ENCODE assay signal across 16 mouse cellular contexts in the genomic region with DNA sequence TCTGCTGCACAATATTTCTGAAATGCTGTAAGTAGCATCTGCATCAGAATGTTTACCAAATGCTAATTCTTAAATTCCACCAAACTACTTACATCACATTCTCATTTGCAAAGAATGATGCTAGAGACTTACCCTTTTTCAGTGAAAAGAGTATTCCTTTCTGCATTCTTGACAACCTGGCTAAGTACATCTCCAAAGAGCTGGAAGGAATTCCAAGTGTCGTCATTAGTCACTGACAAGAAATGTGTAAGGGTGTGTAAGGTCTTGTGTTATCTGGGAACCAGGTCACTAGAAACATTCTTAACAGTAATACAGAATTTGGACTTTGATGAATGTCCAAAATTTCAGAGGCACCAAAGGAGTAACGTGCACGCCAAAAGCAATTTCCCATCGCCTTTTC.
"Had no signal": no experiment of that assay in that cellular context is flagged by ENCODE, and none has a peak within 500 bp of the region (broad histone marks: within the 10 kb centered on the region; RNA-seq: fewer than 3 reads in every experiment).

No protein-coding gene starts in this region.

- DNase-seq: heart, postnatal 10 days; heart, postnatal 14 days; heart, postnatal 36 days; heart, postnatal 4 days; kidney, adult 11 months; kidney, adult 18-20 months; kidney, adult 2 months; kidney, adult 8-10 months; kidney, adult 9 months; kidney, postnatal 10 days; kidney, postnatal 14 days; kidney, postnatal 25 days; kidney, postnatal 36 days; kidney, postnatal 4 days; layer of hippocampus, adult 9-11 months; layer of hippocampus, postnatal 36 days had no signal
